Mouse (Mus musculus) spleen, embryonic (tissue): ENCODE measurements around the gene Mia2.
"Not testable (repeated sequence)": the region's sequence is repeated elsewhere in the genome, so short reads cannot be mapped to it uniquely, and the experiment has no call there.

ENCODE experiments used
- CTCF ChIA-PET: fragments of 350-600 bp; sonication (Branson Sonifier 250); formaldehyde crosslinking; loops from one replicate; lab custom pipeline; 2022; lab: Charles Lee

Gene Mia2

DNA sequence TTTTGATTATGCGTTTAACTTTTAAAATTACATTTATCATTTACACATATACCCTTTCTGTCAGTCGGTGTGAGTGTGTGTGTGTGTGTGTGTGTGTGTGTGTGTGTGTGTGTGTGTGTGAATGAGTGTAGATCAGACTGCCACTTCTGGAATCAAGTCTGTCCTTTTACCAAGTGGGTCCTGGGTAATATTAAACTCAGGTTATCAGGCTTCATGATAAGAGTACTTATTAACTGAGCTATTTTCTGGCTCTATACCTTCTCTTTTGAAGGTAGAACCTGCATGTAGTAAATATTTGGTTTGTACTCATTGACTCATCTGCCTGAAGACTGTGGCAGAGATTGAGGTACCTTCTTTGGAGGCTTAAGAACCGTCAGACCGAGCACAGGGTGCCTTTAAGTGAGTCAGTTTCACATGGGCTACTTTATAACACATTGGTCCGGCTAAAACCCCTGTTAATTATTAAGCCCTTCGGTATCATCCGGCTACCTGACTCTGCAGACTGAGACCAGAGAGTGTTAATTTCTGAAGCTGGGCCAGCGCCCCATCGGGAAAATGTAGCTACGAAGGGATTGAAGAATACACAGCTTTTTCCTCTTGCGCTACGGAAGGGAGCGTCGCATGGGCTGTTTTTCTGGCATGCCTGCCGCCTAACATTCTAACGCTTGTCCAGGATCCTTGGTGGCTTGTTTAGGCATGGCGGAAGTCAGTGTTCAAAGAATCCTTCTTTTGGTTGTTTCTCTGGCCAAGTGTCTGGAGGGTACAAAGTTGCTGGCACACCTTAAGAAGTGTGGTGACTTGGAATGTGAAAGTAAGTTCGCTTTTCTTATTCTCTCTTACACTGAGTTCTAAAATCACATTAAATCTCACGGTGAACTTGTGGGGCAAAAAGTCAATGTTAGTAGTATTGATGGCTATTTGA, at the start of gene Mia2:
Mia2 (plus strand) TSS at position 696 of the 922 bp plus-strand sequence.
- CTCF ChIA-PET, result no interaction called here

DNA sequence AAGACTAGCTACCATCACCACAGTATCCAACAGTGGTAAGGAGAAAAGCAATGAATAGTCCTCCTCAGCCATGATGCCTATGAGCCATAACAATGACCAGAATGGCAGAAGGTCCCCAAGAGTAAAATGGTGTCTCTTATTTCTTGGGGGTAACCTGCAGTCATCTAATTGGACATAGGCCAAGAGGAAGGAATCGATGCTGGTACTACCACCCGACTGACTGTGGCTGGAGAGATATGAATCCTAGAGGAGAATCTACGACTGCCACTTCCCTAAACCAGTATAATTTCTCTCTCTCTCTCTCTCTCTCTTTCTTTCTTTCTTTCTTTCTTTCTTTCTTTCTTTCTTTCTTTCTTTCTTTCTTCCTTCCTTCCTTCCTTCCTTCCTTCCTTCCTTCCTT, 43.1 kb upstream of the Mia2 start:
- CTCF ChIA-PET, result no interaction called here

DNA sequence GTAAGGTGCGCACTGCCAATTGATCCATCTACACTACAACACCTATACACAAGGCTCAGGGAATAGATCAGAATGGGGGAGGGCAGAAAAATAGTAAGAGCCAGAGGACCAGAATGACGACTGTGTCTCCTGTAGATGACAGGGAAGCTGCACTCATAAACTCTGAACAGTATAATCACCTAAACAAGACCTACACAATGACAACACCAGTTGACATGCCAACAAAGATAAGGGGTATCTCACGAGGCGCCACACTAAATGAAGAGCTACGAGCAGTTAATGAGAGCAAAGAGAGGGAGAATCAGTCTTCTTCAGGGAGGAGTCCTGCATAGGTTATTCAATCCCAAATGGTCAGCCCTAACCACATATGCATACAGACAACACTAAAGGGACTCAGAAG, 42.4 kb upstream of the Mia2 start:
- CTCF ChIA-PET, result no interaction called here

DNA sequence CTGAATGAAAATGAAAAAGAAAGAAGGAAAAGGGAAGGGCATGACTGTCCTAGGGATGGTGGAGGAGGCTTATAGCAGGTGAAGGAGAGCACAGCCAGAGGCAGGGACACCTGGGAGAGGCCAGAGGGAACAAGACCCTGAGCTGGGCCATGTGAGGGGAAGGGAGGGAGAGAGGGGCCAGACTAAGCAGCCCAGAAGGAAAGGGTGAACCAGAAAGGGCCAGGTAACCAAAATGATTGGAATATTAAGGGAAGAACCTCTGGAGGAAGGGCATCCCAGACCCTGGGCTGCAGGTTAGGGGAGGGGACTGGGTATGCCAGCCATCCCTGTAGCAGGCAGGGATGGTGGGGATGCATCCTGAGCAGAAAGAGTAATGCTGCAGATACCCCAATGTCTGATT, 41.6 kb upstream of the Mia2 start:
- CTCF ChIA-PET, result no interaction called here

DNA sequence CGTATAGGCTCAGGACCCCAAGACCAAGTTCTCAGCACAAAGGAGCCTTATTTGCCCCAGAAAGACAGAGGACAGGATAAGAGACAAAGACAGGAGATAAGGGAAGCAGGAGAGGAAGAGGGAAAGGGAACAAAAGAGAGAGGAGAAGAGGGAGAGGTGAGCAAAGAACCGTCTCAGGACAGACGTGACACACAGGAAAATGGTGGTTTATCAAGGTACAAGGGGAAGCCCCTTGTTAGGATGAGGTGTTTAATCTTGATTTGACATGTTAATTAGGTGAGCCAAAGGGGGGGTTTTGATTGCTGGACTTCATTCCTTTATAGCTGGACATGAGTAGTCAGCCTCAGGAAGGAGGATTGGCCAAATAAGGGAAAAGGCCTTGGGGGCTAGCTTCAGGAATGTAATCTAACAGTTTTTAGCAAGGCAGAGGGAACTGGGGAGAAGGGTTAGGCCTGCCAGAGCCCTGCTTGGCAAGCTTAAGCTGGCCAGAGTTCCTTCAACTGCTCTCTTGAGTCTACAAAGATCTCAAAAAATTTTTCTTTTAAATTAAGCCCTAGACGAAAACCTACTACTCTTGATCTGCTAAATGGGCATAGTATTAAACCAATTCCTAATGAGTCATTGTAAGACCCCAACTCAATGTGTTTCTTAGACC, 40.3 kb upstream of the Mia2 start:
- CTCF ChIA-PET, result interaction anchor here (0.5 to 0.6 kb wide), 2 partner anchors 25 to 98 kb away, joined by 3 to 6 read pairs; no protein-coding TSS in a partner anchor

DNA sequence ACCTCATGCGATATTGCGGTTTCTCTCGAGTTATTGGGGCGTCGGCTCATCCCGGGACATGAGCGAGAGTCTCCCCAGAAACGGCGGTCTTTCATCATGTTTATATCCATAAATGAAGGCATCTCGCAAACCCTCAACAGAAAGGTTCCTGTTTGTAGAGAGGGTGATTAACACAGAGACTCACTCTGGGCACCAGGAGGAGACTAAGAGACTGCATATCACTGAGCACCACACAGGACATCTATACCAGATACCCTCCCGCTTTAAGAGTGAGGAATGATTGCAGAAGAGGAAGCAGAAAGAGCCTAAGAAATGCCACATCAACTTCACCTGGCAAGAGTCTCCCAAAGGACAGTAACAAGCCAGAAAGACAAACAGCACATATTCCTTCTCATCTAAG, 39.4 kb upstream of the Mia2 start:
- CTCF ChIA-PET, result no interaction called here

DNA sequence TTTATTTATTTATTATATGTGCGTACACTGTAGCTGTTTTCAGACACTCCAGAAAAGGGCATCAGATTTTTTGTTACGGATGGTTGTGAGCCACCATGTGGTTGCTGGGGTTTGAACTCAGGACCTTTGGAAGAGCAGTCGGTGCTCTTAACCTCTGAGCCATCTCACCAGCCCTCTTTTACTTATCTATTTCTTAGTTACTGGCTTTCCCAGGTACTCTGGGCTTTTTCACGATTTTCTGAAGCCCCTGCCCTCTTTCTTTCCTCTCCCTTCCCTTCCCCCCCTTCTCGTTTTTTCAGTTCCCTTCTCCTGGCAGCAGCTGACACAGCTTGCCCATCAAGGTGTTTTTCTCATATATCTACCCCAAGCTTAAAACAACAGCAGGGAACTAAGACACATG, 37.4 kb upstream of the Mia2 start:
- CTCF ChIA-PET, result not testable (repeated sequence)

DNA sequence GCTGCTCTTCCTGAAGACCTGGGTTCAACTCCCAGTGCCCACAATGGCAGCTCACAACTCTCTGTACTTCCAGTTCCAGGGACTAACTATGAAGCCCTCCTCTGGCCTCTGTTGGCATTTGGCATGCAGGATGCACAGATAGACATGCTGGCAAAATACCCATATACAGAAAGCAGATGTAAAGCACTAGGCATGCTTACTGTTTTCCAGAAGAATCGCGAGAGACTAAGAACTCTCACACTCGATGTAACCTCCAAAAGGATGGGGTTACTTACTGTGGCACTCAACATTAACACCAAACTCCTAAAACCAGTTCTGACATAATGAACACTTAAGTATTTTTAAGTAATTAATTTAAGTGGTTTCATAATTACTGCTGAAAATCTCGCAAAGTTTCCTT, 35.3 kb upstream of the Mia2 start:
- CTCF ChIA-PET, result no interaction called here

DNA sequence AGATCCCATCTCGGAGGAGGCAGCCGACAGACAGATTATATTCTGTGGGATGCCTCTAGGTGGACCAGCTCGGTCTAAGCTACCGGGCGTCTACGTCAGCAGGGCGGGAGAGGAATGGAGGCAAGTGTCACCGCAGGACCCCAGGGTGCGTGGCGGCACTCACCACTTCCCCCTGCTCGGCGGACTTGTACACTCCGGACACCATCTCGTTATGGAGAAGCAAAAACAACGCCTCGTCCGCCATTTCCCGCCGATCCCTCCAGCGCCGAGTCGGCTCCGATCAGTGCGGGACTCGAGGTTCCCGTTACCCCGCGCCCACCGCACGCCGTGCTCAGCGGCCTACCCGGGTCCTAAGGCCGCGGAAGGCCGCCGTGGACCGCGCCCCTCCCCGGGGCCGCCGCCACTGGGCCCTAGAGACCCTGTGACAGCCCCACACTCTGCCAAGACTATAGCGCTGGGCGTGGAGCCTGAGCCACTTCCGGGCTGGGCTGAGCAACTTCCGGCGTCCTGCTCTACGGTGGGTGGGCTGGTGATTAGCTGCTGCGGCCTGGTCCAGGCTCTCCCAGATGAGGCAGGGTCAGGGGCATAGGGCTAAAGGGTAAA, 34.5 kb upstream of the Mia2 start, which contains the start of gene Trappc6b:
Trappc6b (minus strand) TSS at position 480 of the 603 bp plus-strand sequence.
- CTCF ChIA-PET, result interaction anchor here (1.1 to 1.3 kb wide), 2 partner anchors 32 to 84 kb away, joined by 4 to 5 read pairs; no protein-coding TSS in a partner anchor

DNA sequence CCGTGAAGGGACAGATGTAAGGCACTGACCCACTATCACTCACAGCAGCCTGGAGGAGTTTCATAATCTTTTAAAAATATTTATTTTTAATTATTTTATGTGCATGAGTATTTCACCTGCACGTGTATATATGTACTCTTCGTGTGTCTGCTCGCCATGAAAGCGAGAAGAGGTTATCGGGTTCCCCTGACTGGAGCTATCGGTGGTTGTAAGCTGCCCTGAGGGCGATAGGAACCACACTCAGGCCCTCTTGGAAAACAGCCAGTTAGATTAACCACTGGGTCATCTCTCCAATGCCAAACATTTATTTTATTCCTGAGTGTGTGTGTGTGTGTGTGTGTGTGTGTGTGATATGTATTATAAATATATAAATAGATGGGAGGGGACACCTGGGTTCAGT, 30.8 kb upstream of the Mia2 start:
- CTCF ChIA-PET, result no interaction called here

DNA sequence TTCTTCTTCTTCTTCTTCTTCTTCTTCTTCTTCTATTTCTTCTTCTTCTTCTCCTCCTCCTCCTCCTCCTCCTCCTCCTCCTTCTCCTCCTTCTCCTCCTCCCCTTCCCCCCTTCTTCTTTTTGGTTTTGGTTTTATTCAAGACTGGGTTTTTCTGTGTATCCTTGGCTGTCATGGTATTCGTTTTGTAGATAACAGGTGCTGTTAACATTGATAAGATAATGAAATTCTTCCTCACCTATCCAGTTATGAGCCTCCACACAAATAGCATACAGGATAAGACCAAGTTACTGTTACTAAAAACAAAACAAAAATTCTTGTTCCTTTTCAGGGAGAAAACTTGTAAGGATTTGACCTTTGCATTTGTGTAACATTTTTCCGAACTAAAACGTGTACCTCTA, 29.8 kb upstream of the Mia2 start:
- CTCF ChIA-PET, result no interaction called here

DNA sequence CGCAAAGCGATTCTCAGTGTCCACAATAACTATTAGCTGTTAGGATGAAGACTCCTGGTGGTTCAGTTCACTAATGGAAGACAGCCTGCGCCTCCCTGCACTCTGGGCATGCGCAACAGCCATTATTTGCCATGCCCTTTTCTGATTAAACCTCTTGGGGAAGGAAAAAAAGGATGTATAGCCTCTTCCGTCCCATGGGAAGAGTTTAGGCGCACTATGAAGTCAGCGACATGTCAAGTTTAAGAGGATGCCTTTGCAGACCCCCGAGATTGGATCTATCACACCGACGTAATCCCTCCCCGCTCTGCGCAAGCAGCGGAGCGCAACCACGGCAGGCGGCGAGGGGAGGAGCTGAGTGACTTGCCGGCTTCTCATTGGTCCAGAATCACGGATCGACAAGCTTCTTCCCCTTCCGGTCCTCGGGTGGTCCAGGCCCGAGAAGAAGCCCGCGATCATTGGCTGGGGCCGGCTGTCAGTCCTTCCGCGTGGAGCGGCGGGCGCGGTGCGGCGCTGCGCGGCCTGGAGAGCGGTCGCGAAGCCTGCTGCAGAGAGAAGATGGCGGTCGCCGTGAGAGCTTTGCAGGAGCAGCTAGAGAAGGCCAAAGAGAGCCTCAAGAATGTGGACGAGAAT, 29.0 kb upstream of the Mia2 start, which contains the start of gene Pnn:
Pnn (plus strand) TSS at position 437 of the 630 bp plus-strand sequence.
- CTCF ChIA-PET, result interaction anchor here (0.5 kb wide), 1 partner anchor 111 kb away, joined by 3 read pairs; no protein-coding TSS in a partner anchor

DNA sequence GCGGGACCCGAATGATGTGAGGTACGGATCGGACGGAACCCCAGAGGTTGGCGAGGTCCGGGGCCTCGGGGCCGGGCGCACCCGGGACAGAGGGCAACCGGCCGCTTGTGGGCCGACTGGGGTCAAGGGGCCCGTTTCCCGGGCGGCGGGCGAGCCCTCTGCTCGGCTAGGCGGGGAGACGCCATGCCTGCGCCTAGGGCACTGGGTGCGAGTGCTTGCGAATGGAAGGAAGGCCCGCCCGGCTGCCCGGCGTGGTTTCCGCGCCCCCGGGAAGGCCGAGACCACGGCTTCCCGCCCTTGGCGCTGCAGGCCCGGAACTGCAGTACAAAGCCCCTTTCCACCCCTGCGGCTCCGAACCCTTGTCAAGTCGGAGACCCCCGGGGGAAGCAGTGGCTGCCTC, 28.5 kb upstream of the Mia2 start:
- CTCF ChIA-PET, result interaction anchor here (0.5 kb wide), 1 partner anchor 110 kb away, joined by 3 read pairs; no protein-coding TSS in a partner anchor

DNA sequence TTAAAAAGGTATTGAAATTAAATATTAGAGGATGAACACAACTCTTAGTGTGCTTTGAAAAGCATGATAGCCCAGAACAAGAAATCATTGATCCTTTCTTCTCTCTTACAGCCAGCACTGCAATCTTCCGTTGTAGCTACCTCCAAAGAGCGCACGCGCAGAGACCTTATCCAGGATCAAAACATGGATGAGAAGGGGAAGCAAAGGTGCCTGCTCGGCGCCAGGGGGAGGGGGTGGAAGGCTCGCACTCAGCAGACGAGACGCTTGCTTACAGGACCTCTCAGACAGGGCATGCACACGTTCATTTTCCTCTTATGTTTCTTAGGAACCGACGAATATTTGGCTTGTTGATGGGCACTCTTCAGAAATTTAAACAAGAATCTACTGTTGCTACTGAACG, 26.8 kb upstream of the Mia2 start:
- CTCF ChIA-PET, result no interaction called here

DNA sequence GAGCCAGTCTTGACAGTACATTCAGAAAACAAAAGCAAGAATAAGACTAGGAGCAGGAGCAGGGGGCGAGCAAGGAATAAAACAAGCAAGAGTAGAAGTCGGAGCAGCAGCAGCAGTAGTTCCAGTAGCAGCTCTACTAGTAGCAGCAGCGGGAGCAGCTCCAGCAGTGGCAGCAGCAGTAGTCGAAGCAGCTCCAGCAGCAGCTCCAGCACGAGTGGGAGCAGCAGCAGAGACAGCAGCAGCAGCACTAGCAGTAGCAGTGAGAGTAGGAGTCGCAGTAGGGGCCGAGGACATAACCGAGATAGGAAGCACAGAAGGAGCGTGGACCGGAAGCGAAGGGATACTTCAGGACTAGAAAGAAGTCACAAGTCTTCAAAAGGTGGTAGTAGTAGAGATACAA, 23.3 kb upstream of the Mia2 start:
- CTCF ChIA-PET, result no interaction called here

DNA sequence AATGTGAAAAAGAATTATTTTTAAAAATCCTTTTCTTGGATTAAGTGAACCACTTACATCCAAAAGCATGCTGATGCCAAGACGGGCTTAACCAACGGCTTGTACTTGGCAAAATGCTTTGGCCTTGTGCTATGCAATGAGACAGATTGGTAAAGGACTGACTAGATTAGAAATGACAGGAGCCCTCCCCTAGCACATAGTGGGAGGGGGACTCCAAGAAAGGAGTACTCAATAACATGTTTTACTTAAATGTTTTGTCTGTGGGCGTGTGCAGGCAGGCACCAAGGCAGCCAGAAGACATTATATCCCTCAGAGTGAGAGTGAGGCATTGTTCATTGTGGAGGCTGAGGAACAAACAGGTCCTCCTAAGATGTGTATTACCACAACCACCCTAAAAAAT, 21.5 kb upstream of the Mia2 start:
- CTCF ChIA-PET, result no interaction called here

DNA sequence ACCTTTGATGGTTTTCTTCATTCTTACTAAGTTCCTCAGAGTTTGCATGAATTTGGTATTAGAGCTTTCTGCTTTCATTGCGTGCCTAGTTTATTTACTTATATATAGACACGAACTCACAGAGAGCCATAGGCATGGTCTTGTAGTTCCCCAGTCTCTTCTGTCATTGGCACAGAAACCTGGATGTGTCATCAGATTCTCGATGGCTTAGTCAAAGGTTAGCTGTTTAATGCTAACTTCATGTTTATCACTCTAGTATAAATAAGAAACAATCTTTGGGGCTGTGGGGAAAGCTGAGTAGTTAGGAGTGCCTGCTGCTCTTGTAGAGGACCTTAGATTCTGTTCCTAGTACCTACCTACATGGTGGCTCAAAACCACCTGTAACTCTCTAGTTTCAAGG, 18.6 kb upstream of the Mia2 start:
- CTCF ChIA-PET, result interaction anchor here (0.6 kb wide), 1 partner anchor 1674 kb away, joined by 5 read pairs; no protein-coding TSS in a partner anchor

DNA sequence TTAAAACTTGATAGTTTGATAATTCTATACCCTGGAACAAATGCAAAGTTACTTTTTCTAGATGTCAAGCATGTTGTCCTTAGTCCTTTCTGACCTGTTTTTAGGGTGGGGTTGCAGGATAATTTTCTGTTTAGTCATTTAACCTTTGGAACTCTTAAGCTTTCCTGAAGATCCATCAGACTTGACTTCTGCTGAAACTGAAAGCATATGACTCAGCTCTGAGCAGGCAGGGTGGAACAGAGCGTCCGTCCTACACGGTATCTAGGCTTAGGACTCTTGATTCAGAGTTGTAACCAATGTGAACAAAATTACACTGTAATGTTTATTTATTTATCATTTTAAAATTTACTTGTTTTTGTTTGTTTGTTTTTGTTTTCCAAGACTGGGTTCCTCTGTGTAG, 17.7 kb upstream of the Mia2 start:
- CTCF ChIA-PET, result interaction anchor here (0.6 kb wide), 1 partner anchor 1675 kb away, joined by 5 read pairs; no protein-coding TSS in a partner anchor

DNA sequence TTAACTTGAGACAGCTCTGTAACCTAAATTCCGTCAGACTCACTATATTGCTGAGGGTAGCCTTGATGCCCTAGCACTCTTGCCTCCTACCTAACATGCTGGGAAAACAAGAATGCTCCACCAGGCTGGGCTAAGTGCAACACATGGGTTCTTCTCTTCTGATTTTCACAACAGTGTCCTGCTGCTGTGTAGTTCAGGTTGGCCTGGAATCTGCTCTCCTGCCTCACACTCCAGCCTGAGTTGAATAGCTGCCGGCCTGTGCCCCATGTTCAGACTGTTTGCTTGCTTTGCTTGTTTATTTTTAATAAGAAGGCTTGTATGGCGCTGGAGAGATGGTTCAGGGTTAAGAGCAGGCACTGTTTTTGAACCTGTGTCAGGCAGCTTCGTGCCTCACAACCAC, 15.1 kb upstream of the Mia2 start:
- CTCF ChIA-PET, result interaction anchor here (0.5 kb wide), 1 partner anchor 25 kb away, joined by 3 read pairs; no protein-coding TSS in a partner anchor

DNA sequence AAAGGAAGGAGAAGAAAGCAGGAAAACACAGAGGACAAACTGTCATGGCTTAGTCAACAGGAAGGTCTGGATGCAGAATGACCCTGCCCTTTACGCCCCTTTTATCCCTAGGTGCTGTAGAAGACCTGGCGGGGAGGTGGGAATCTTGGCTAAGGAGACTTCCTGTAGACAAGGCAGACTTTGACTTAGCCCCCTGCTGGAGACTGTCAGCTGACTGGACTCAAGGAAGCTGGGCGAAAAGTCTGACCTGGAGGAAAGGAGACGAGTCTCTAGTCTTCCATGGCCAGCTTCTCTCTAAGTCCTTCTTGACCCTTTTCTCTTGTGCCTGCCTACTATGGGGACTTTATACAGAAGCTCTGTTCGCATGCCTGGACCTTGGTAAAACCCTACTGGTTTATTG, 11.2 kb upstream of the Mia2 start:
- CTCF ChIA-PET, result no interaction called here

DNA sequence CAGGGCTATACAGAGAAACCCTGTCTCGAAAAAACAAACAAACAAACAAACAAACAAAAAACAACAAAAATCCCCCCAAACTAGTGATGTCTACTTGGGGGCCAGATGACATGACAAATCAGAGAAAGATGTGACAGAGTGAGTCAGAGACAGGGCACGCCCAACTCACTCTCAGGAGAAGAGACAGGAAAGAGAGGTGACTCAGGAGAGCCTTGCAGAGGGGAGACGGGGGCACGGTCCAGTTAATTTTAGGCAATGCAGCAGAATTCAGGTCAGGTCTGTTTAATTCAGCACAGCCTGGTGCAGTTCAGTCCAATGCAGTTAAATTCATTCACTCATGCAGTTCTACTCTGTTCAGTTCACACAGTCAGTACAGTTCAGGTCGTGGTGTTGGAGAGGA, 9.4 kb upstream of the Mia2 start:
- CTCF ChIA-PET, result no interaction called here
